Mouse (Mus musculus): Measurements from ENCODE around the gene Grm4.

GRCm38 (mm10) chr17:27408531-27408930 lies 112.7 kb downstream of the Grm4 start:
- TF ChIP-seq CTCF (IDR thresholded peaks at IDR 0.05; ENCODE audit: low read depth), result no peak
- TF ChIP-seq EP300 (IDR thresholded peaks at IDR 0.05; ENCODE audit: low read depth), result no peak

Measured in liver, embryonic 14.5 days (tissue).